24 mouse cellular contexts compared by ENCODE assay signal in the genomic region with DNA sequence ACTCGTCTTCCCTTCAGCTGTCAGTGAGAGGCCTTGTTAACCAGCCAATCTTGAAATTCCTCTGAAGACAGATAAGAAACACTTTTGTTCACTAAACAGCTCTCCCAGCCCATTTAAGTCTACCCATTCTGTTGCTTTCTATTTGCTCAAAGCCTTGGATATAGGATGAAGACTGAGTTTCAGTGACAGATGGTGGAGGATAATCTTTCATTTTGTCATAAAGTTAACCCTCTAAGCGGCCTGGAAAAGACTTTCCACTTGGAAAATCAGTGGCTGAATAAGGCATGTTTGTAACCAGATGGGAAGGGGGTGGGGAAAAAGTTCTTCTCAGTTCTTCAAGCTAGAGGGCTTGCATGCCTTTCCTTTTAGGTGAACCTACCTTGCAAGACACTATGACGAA. TPM values are rescaled to one million over a fixed set of nuclear protein-coding genes. Genes with fewer than 3 reads are reported as not detected.
DNase-seq lines count a peak whose midpoint lies in the region; ATAC-seq and TF ChIP-seq lines count a peak whose summit lies in the region.
"Had no signal": no experiment of that assay in that cellular context is flagged by ENCODE, and none has a peak within 500 bp of the region (broad histone marks: within the 10 kb centered on the region; RNA-seq: fewer than 3 reads in every experiment).

No protein-coding gene starts in this region.

- H3K36me3 ChIP-seq in forebrain, postnatal 0 days (ENCODE audit: insufficient read depth): no peaks in the 10 kb centered on the region
- no peaks in the 10 kb centered on the region for H3K36me3 ChIP-seq in forebrain, embryonic 10.5 days (replicated peaks)
- no peaks in the 10 kb centered on the region for H3K36me3 ChIP-seq in heart, embryonic 15.5 days
- no peaks in the 10 kb centered on the region for H3K36me3 ChIP-seq in MEL (ENCODE audit: control insufficient read depth in 1 of 2, insufficient read depth in 2 of 2, low read length in 2 of 2)
- H3K36me3 ChIP-seq: embryonic facial prominence, embryonic 15.5 days; hindbrain, embryonic 12.5 days; limb, embryonic 12.5 days; liver, embryonic 13.5 days had no signal

- no peaks in the 10 kb centered on the region for H3K4me1 ChIP-seq in forebrain, postnatal 0 days (ENCODE audit: insufficient read depth)
- no peaks in the 10 kb centered on the region for H3K4me1 ChIP-seq in forebrain, embryonic 10.5 days
- peaks cover 6% of the 10 kb centered on the region; the same call in 1 of the 2 replicates for H3K4me1 ChIP-seq in heart, embryonic 15.5 days (replicated peaks)
- no peaks in the 10 kb centered on the region for H3K4me1 ChIP-seq in MEL (ENCODE audit: control insufficient read depth in 1 of 2, insufficient read depth in 2 of 2, low read length in 2 of 2)
- H3K4me1 ChIP-seq: embryonic facial prominence, embryonic 15.5 days; hindbrain, embryonic 12.5 days; limb, embryonic 12.5 days; liver, embryonic 13.5 days had no signal

- no peak for ATAC-seq in forebrain, postnatal 0 days
- no peak for ATAC-seq in heart, embryonic 15.5 days (replicated peaks; ENCODE audit: insufficient number of reproducible peaks, insufficient read depth, low FRiP score, low read depth)
- ATAC-seq: midbrain, embryonic 16.5 days had no signal

- DNase-seq in forebrain, postnatal 0 days: peak; percentile 18
- no peak for DNase-seq in forebrain, embryonic 10.5 days (ENCODE audit: extremely low spot score, low spot score)
- no peak for DNase-seq in heart, postnatal 25 days (ENCODE audit: low spot score)
- no peak for DNase-seq in MEL (ENCODE audit: low read depth, low spot score)
- DNase-seq in brain, embryonic 14.5 days (ENCODE audit: low read depth): peak; percentile 49
- no peak for DNase-seq in gastrocnemius, adult 18-20 months (ENCODE audit: low spot score)
- DNase-seq in kidney, postnatal 25 days: no peak
- DNase-seq: adrenal gland, adult 2 months; cerebellum, postnatal 14 days; heart, adult 11 months; kidney, adult 8-10 months; kidney, postnatal 14 days; layer of hippocampus, adult 9-11 months; liver, embryonic 13.5 days; lung, embryonic 14.5 days; lung, postnatal 36 days; right cerebral cortex, adult 18-20 months; thymus, adult 18-20 months; thymus, postnatal 4 days had no signal

- H3K27ac ChIP-seq in forebrain, postnatal 0 days (ENCODE audit: low read depth, low read length): no peak overlapping the region
- no peak overlapping the region for H3K27ac ChIP-seq in forebrain, embryonic 10.5 days
- H3K27ac ChIP-seq in heart, embryonic 15.5 days: no peak overlapping the region
- H3K27ac ChIP-seq in MEL (ENCODE audit: control insufficient read depth, low read depth, low read length): no peak overlapping the region
- H3K27ac ChIP-seq: embryonic facial prominence, embryonic 15.5 days; hindbrain, embryonic 12.5 days; limb, embryonic 12.5 days; liver, embryonic 13.5 days had no signal

- no peak for TF ChIP-seq RAD21 in MEL (IDR thresholded peaks at IDR 0.05; ENCODE audit: low read depth, low read length)

- TF ChIP-seq POLR2A in MEL (IDR thresholded peaks at IDR 0.05; ENCODE audit: control insufficient read depth in 1 of 2, insufficient read depth in 1 of 2, low read depth in 1 of 2, low read length in 2 of 2, poor library complexity in 1 of 2): no peak
- TF ChIP-seq POLR2A in brain, embryonic 14.5 days (IDR thresholded peaks at IDR 0.05; ENCODE audit: borderline replicate concordance, extremely low read depth, insufficient read depth, insufficient read length, poor library complexity, severe bottlenecking): no peak

- H3K4me3 ChIP-seq in forebrain, postnatal 0 days (ENCODE audit: low read depth, low read length): no peak overlapping the region
- H3K4me3 ChIP-seq in forebrain, embryonic 10.5 days: no peak overlapping the region
- no peak overlapping the region for H3K4me3 ChIP-seq in heart, embryonic 15.5 days
- peak overlapping the region; percentile 12 to 55; a peak in 3 of 4 replicates for H3K4me3 ChIP-seq in MEL (ENCODE audit: control insufficient read depth in 1 of 2, insufficient read depth in 1 of 2, low read depth in 2 of 2, low read length in 2 of 2)
- H3K4me3 ChIP-seq: embryonic facial prominence, embryonic 15.5 days; hindbrain, embryonic 12.5 days; limb, embryonic 12.5 days; liver, embryonic 13.5 days had no signal

- 44% methylated on average over 3 of the region's 3 CpGs for WGBS in forebrain, postnatal 0 days
- WGBS in forebrain, embryonic 10.5 days: 69% methylated on average over 3 of the region's 3 CpGs
- 33% methylated on average over 3 of the region's 3 CpGs for WGBS in heart, embryonic 15.5 days

- no peaks in the 10 kb centered on the region for H3K9me3 ChIP-seq in forebrain, postnatal 0 days (ENCODE audit: low read length)
- H3K9me3 ChIP-seq in forebrain, embryonic 10.5 days: no peaks in the 10 kb centered on the region
- no peaks in the 10 kb centered on the region for H3K9me3 ChIP-seq in heart, embryonic 15.5 days (replicated peaks)
- no peaks in the 10 kb centered on the region for H3K9me3 ChIP-seq in MEL (replicated peaks; ENCODE audit: insufficient read depth, low read length)
- H3K9me3 ChIP-seq: embryonic facial prominence, embryonic 15.5 days; hindbrain, embryonic 12.5 days; limb, embryonic 12.5 days; liver, embryonic 13.5 days had no signal

- TF ChIP-seq EP300 in MEL (IDR thresholded peaks at IDR 0.05; ENCODE audit: low read depth in 1 of 2, low read length in 2 of 2): no peak

- H3K4me2 ChIP-seq in forebrain, postnatal 0 days (ENCODE audit: low read depth): no peak overlapping the region
- peak overlapping the region; percentile 16; the same call in 1 of the 2 replicates for H3K4me2 ChIP-seq in heart, embryonic 15.5 days
- H3K4me2 ChIP-seq: embryonic facial prominence, embryonic 15.5 days; hindbrain, embryonic 12.5 days; limb, embryonic 12.5 days; liver, embryonic 13.5 days; lung, embryonic 14.5 days had no signal

- intact Hi-C loops in heart, postnatal 25 days (cut with DNase I): no loop called here

- no peak for TF ChIP-seq CTCF in forebrain, postnatal 0 days (IDR thresholded peaks at IDR 0.05; ENCODE audit: low read depth)
- no peak for TF ChIP-seq CTCF in MEL (IDR thresholded peaks at IDR 0.05 in 2 of 3, conservative IDR thresholded peaks at IDR 0.05 in 1 of 3; ENCODE audit: control insufficient read depth in 1 of 3, insufficient read depth in 1 of 3, low read depth in 2 of 3, low read length in 3 of 3, poor library complexity in 1 of 3, severe bottlenecking in 1 of 3)
- no peak for TF ChIP-seq CTCF in brain, embryonic 14.5 days (IDR thresholded peaks at IDR 0.05; ENCODE audit: borderline replicate concordance, extremely low read depth, insufficient read depth, insufficient read length)

- H3K9ac ChIP-seq in forebrain, postnatal 0 days: no peak overlapping the region
- no peak overlapping the region for H3K9ac ChIP-seq in heart, embryonic 15.5 days
- peak overlapping the region; percentile 13; the same call in 1 of the 2 replicates for H3K9ac ChIP-seq in MEL (ENCODE audit: control insufficient read depth, low read depth, low read length, poor library complexity, severe bottlenecking)
- H3K9ac ChIP-seq: embryonic facial prominence, embryonic 15.5 days; hindbrain, embryonic 12.5 days; limb, embryonic 12.5 days; liver, embryonic 13.5 days; lung, embryonic 14.5 days had no signal

- H3K79me2 ChIP-seq in MEL (ENCODE audit: control insufficient read depth, insufficient read depth, low read length, poor library complexity): no peaks in the 10 kb centered on the region

- H3K27me3 ChIP-seq in forebrain, postnatal 0 days (ENCODE audit: insufficient read depth, low read length): no peaks in the 10 kb centered on the region
- H3K27me3 ChIP-seq in forebrain, embryonic 10.5 days (ENCODE audit: poor library complexity, severe bottlenecking): no peaks in the 10 kb centered on the region
- no peaks in the 10 kb centered on the region for H3K27me3 ChIP-seq in heart, embryonic 15.5 days
- H3K27me3 ChIP-seq in MEL (ENCODE audit: control insufficient read depth in 1 of 2, insufficient read depth in 2 of 2, low read length in 2 of 2): no peaks in the 10 kb centered on the region
- H3K27me3 ChIP-seq: embryonic facial prominence, embryonic 15.5 days; hindbrain, embryonic 12.5 days; limb, embryonic 12.5 days; liver, embryonic 13.5 days had no signal

TF ChIP-seq in MEL, 35 proteins besides CTCF, POLR2A, EP300 and RAD21:
- TF ChIP-seq HCFC1 (IDR thresholded peaks at IDR 0.05; ENCODE audit: low read depth, low read length): no peak
- TF ChIP-seq MXI1 (IDR thresholded peaks at IDR 0.05; ENCODE audit: low read depth, low read length): 0 out of 2 replicates have a peak, but pooled peaks have one; percentile 26
- no peak for TF ChIP-seq ZKSCAN1 (IDR thresholded peaks at IDR 0.05; ENCODE audit: low read depth, low read length)
- TF ChIP-seq MYC (IDR thresholded peaks at IDR 0.05; ENCODE audit: low read depth, low read length): no peak

RNA-seq across cellular contexts. Expression of a gene that starts 29.7 kb away (rescaled TPM):
- 159 and 177 TPM in 2 replicates for total RNA-seq in forebrain, postnatal 0 days (2014; rRNA removed)
- polyA plus RNA-seq in forebrain, postnatal 0 days (2015; fragmentation: Nextera tagmentation; extraction: Ambion mirVana): 121 and 146 TPM in 2 replicates
- 78.8 and 85.0 TPM in 2 replicates for polyA plus RNA-seq in forebrain, embryonic 10.5 days (2016; fragmentation: Nextera tagmentation; extraction: Ambion mirVana)
- 89.3 and 96.6 TPM in 2 replicates for polyA plus RNA-seq in heart, embryonic 15.5 days (2015; fragmentation: Nextera tagmentation; extraction: Ambion mirVana)
- total RNA-seq in heart, postnatal 25 days (2021): 100 to 1,000 TPM; 114 to 126 TPM
- total RNA-seq in MEL (2012; rRNA removed): 66.8 and 80.1 TPM in 2 replicates
- polyA plus RNA-seq in MEL (2012; ENCODE audit: insufficient read depth in 1 of 2, insufficient read length in 2 of 2, low read depth in 1 of 2, low replicate concordance in 2 of 2, missing spikeins in 1 of 2): 10 to 100 TPM; 48.1 to 51.5 TPM
- polyA plus RNA-seq in brain, embryonic 14.5 days (2012; rRNA removed): 89.8 and 105 TPM in 2 replicates
- total RNA-seq in gastrocnemius, adult 18-20 months (2021): 100 to 1,000 TPM; 249 to 268 TPM

Comparison
In these comparisons a context has a peak if more than half of its experiments do, and no peak if none do; other contexts are left out.
1. DNase-seq: peak in forebrain, postnatal 0 days (single experiment) and brain, embryonic 14.5 days (single experiment); none in forebrain, embryonic 10.5 days (single experiment), heart, postnatal 25 days (single experiment), MEL (single experiment), gastrocnemius, adult 18-20 months (single experiment) and kidney, postnatal 25 days (0 of 2).
2. H3K4me3 ChIP-seq: peak in MEL (2 of 2); none in forebrain, postnatal 0 days (single experiment), forebrain, embryonic 10.5 days (single experiment) and heart, embryonic 15.5 days (single experiment).